Mouse (Mus musculus) A20 (cell line): ENCODE data around the gene Zfp422.
"Not testable (repeated sequence)": the region's sequence is repeated elsewhere in the genome, so short reads cannot be mapped to it uniquely, and the experiment has no call there.

Experiments
- DNase-seq: peaks from one replicate; pipeline ENCODE4 v3.0.0-alpha.2; 2011; ENCODE audit warnings: low read depth, low spot score

The Zfp422 gene

DNA sequence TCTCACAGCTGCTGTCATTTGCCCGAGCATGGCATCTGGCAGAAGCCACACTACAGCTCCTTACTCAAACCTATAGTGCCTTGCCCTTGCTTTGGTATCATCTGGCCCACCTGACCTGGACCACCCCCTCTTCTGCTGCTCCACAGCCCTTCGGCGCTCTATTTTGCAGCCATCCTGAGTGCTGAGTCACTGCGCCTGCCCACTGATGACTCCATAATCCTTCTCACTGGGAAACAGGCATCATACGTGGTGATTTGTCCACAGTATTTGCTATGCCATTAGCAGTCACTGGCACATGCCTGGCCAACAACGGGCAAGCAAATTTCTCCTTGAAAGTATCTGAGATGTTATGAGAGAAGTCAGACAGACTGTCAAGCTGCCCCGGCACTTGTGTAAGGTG lies 21.0 kb upstream of the Zfp422 start:
- DNase-seq, result no peak

DNA sequence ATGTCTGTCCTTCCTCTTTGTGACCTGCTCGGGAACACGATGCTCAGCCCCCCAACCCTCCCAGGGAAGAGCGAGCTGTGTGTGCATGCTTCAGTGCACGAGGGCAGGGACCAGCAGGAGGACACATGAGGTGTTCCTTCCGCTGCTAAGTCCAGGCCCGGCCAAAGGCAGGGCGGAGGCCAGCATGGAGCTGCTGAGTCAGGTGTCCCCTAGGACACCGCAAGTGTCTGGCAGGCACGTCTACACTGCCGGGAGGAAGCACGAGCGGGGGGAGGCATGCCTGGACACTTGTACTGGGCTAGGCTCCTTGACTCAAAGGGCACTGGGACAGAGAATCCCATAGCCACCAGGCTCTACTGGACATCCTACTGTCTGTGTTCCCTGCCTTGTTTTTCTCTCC lies 19.0 kb upstream of the Zfp422 start:
- no peak for DNase-seq

DNA sequence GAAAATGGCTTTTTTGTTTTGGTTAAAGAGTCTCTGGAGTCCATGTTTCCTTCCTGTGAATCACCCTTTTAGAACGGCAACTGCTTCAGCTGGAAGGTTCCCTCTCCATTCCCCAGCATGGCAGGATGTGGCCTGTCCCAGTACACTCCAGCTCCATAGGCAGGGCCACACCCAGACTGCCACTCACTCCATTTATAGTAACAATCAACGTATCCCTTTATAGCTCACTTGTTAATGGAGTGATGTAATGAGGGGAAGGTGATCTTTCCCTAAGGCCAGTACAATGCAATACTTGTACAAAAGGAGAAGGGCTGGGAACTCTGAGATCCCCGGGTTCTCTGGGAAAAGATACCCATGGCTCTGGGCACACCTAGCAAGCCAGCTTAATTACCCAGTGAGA lies 15.5 kb upstream of the Zfp422 start:
- DNase-seq, result no peak

DNA sequence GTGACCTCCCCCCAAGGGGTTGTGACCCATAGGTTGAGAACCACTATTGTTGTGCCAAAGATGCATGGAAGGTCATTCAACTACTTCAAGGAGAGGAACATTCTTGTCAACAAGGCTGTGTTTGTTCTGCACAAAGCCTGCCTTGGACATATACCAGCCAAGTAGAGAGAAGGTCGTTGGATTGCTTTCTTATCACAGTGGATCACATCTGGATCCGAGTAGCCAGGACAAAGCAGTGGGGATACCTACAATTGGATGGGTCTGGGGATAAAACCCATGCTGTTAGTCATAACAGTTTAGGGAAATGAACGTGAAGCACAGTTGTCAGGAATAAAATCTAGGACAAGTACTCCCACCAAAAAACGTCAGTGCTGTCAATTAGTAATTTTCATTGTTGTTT lies 15.1 kb upstream of the Zfp422 start:
- no peak for DNase-seq

DNA sequence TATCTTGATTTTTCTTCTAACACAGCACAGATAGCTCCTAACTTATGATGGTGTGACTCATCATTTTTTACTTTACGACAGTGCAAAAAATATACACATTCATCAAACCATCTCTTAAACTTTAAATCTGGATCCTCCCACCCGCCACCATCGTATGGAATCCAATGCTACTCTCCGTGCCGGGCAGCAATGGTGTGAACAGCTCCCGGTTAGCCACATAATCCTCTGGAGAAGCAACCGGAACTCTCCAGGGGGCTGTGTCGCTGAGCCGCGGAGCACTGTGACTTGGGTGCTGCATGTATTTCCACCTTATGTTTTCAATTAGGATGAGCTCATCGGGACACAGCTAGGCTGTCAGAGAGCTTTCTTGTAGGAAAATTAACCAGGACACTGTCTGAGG lies 14.1 kb upstream of the Zfp422 start:
- no peak for DNase-seq

DNA sequence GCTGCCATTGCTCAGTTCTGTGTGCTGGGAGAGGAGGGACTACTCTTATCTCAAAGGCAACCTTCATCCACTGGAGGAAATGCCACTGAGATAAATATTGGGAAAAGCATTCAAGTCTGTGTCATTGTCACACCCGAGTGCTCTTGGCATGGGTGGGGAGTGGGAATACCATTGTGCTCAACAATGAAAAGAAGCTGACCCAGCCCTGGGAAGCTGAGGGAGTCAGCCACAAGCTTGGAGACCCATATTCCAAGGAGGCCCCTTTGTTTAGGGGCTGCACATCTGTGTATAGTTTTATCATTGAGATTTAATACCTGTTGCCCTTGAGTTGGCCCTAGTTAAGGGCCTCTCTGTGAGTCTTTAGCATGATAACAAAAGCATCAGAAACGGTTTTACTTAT lies 10.9 kb upstream of the Zfp422 start:
- no peak for DNase-seq

DNA sequence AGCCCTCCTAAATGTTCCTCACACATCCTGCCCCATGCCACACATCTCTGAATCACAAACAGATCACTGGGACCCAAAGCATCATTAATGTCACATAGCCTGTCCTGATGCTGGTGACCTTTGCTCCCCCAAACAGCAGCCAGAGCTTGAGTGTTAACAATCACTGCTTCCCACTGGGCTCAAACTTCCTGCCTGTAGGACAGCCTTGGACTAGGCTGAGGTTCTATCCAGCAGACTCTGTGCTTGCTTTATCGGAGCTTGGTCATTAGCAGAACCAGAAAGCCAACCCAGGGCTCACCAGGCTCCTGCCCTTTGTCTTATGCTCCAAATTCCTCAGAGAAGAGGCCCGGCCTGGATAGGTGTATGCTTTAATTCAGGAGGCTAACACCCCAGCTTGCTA lies 10.1 kb upstream of the Zfp422 start:
- DNase-seq, result no peak

DNA sequence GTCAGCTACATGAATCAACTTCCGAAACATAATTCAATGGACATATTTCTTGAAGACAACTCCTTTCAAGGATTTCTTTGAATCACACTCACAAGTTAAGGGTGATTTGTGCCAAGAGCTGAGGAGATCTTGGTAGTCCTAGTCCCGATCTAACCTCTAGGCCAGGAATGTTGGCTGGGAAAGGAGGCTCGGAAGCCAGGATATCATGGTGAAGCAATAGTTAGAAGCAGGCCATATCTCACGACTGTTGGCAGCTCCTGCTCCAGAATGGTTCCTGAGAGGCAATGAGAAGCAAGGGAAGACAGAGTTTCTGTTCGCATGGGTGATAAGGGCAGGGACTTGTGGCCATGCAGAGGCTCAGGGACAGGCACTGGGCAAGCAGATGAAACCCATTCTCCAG lies 8.7 kb upstream of the Zfp422 start:
- DNase-seq, result no peak

DNA sequence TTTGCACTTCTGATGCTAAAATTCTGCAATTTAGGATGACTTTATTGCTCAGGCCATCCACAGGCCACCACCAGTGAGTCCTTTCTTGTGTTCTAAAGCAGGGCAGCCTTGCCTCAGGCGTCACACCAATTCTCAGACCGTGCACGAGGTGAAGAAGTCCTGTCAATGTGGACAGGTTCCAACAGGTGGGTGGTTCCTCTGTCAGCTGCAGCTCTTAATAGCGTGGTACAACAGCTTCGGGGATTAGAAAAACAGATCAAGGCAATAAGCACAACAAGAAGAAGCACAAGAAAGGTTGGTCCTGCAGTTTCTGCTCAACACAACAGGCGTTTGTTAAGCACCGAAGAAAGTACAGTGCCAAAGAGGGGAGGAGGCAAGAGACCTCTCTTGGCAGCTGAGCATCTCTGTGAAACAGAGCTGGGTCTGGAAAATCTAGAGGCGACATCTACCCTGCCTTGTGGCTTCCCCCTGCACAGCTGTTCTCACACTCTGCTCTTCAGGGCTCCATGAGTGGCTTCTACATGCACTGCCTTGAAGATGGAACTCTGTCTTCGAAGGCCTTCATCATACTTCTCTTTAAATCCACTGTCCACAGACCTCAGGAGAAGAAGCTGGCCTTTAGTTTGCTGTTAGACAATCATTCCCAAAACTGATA lies 7.9 kb upstream of the Zfp422 start:
- DNase-seq, result no peak

DNA sequence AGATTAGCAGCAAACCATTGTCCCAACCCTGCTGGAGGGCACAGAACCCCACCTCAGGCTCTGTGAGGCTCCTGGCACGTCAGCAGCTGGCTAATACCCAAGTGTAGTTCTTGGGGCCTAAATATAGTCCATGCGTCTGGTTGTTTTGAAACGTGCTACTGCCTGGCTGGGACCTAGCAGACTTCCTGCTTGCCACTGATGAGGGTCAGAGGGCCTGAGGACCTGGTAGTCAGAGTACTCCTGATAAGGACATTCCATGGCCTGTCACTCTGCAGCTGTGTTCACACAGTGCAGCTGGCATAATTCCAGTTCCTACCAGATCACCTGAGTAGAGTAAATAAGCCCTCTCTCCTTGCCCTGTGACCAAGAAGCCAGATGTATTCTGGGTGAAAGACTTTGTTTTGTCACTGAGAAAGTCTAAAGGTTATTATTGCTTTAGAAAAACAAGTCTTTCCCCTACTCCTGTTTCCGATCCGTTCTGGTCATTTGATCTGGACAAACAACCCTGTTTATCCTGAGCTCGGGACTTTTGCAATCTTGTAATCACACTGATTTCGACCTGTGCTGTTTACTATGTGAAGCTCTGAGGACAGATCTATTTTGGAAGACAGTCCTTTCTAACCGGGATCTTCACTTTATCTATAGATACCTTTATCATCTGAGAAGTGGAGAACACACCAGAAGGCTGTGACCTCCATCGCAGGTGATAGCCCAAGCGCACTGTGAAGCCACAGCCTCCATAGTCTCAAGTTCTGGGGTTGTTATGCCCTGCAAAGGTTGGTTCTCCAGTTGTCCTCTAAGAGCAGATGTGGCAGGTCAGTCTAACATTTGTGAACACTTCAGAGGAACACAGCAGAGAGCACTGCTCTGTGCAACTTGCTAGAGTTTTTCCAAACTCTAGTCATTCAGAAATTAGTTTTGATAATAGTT lies 6.7 kb upstream of the Zfp422 start:
- peak; percentile 61 for DNase-seq

DNA sequence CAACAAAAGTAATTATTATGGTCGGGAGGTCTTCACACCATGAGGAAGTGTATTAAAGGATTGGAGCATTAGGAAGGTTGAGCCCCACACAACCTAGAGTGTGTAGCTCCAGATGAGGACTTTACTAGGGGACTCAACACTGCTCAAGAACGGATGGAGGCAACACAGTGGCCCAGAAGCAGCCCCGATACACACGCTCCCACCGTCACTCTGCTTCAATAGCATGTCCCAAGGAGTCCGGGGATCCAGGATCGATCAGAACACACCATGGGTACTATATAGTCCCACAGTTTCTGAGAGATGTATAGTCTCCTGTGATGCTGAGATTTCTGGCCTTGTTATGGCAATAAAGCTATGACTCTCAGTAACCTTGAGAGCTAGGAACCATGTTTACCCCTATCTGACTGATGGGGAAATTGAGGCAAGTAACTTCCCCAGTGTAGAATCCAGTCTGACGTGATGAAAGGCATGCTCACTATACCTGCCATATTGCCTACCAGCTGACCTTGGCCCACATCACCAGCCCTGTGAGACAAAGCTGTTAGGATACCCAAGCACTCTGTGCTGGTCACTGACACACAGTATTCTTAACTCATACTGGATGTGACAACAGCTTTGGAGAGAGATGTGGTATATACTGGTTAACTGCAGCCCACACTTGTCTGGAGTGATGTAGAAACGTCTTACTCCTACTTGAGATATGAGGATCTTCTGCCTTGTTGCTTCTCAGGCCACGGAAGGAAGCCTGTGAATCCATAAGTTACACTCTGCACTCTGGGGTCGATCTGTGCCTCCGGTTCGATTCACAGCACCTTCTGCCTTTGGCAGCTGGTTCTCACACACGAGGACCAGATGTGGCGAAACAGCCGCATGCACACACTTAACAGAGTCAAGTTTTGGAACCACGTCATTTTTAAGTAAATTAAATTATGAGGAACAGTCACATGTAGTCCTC lies 5.2 kb upstream of the Zfp422 start:
- no peak for DNase-seq

DNA sequence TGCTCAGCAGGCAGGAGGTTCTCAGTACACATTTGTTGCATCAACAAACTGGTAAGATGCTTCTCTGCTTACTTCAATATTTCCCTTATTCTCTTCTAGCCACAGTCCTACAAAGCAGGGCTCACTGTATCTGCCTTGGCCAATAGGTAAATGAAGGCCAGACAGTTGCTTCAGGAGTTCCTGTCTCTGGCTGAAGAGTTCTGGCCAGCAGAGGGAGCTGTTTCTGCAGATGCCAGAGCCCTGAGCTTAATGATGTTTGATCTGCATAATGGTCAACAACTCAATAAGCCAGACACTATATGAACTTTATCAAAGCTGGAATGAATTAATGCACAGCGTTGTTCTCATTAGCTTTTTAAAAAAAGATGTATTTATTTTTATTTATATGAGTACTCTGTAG lies 3.3 kb upstream of the Zfp422 start:
- peak; percentile 84 for DNase-seq

DNA sequence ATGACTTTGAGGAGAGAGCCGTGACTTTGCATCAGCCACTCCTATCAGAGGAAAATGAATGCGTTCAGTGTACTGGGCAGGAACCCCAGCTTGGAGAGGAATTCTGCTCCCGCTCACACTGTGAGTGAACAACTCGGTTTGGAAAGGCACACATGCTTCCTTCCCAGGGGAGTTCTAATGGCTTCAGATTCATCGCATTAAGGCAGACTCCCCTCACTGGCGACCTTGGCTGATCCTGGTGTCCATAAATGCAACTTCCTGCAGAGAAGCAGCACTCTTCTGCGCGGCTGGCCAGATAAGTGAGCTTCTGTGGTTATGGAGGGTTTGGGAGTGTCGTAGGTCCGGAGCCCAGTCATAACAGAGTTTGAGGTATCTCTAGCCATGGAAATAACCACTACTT lies 967 bp upstream of the Zfp422 start:
- no peak for DNase-seq

DNA sequence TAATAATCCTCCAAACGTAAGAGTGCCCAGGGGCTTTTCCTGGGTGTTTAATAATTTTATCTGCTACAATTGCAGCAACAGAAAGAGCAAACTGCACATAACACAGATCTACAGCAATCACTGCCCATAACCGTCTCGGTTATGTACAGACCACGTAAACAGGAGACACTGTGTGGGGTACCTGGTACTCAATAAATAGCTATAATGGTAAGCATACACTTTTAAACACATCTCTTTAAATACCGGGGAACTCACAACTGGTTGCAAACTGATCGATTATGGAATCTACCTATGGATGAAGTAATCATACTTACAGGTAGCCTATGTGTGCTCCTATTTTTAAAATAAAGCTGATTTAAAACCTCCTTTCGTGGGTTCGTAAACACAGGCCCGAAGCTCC lies 704 bp downstream of the Zfp422 start:
- no peak for DNase-seq

DNA sequence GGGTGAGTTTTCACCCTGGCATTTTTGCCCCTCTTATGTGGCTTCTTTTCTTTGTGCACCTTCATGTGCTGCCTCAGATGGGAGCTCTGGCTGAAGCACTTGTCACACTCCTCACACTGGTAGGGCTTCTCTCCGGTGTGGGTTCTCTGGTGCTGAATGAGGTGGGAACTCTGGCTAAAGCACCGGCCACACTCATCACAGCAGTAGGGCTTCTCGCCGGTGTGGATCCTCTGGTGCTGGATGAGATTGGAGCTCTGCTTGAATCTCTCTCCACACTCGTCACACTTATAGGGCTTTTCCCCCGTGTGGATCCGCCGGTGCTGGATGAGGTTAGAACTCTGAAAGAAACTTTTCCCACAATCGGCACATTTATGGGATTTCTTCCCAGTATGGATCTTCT lies 2.4 kb downstream of the Zfp422 start:
- not testable (repeated sequence) for DNase-seq

DNA sequence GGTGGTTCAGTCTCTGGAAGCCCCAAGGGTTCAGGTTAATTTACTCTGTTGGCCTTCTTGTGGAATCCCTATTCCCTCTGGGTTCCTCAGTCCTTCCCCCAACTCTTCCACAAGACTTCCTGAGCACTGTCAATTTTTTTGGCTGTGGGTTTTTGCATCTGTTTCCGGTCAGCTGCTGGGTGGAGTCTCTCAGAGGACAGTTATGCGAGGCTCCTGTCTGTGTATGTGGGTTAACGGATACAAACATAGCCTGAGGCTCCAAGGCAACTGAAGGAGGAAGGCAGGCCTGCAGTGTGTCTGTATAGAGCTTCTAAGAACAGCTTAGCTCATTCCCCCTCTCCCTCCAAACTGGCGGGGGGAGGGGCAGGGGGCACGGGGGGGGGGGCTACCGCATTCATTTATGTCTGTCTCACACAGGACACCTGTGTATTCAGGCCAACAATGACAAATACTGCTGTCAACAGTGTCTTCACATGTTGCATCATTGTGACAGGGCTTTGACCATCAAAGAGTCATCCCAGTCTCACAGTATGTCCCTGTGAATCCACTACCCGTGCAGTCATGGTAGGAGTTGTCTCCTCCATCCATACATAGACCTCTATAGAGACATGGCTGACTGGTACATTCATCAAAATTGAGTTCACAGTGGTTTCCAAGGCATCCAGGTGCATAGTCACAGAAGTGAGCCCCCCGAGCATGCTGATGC lies 7.3 kb downstream of the Zfp422 start:
- no peak for DNase-seq

DNA sequence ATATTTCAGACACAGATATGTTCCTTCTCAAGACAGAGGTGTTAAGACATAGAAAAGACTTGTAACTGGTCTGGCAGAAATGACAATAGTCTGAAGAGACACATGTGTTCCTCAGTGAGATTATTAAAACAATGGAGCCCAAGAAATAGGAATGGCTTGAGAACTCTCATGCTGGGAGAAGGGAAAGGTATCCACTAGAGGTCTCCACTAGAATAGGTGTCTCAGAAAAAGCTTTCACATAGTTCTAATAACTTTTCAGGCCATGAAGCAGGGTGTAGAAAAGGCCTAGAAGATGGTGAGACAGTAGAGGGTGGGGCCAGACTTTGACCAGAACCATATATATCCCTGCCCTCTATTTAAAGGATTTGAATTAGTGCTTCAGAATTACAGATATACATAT lies 10.7 kb downstream of the Zfp422 start:
- no peak for DNase-seq

DNA sequence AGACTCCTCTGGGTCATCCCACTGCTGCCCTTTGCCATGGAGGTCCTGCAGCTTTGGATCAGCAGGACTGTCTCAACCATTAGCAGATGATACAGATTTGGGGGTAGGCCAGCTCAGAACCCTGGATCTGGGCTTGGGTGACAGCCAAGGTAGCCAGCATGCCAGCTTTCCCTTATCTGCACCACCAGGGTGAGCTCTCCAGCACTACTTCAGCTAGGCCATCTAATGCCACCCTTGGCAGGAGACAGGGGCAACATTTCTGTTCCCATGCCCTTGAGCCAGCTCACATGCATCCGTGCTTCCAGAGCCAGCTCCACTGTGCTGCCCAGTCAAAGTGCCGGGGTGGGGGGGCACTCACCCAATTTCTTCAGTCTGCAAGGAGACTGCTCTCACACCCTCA lies 13.1 kb downstream of the Zfp422 start:
- DNase-seq, result no peak

DNA sequence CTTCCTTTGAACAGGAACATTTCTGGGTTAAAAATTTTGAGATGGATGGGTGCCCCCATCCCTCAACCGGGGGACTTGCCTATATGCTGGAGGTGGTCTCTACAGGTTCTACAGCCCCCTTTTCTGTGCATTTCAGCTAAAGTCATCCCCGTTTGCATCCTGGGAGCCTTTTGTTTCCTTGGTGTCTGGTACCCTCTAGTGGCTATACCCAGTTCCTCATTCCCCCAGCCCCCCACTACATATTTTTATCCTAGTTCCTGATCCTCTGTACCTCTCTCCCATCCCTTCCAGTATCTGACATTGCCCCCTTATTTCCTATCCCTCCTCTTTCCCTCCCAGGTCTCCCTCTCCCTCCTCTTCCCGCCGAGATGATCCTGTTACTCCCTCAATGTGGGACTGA lies 21.6 kb downstream of the Zfp422 start:
- DNase-seq, result no peak

DNA sequence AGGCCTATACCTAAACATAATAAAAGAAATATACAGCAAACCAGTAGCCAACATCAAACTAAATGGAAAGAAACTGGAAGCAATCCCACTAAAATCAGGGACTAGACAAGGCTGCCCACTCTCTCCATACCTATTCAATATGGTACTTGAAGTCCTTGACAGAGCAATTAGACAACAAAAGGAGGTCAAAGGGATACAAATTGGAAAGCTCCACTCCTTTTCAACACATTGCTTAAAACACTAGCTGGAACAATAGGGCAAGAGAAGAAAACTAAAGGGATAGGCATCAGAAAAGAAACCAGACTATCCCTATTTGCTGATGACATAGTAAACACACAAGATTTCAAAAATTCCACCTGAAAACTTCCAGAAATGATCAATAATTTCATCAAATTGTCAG lies 27.8 kb downstream of the Zfp422 start:
- not testable (repeated sequence) for DNase-seq

DNA sequence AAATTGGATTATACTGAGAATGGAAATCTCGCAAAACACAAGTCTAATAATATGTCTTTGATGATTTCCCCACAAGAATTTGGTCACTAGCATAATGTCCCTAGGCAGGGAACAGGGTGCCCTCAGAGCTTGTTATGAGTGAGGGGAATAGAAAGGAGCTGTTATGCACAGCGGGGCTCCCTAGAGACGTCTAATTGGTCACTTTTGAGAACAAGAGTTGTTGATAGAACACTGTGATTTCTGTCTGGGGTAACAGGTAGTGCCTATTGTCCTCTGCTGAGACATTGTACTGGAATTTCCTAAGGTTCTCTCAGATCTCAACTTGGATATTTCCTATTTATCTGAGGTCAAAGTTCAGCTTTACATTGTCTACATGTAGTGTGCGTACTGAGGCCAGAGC lies 44.7 kb downstream of the Zfp422 start, which contains the start of gene Olfr215:
TSS of gene Olfr215 (minus strand) at position 101 of the 400 bp plus-strand sequence.
- DNase-seq, result no peak
